Mouse (Mus musculus) bone marrow, adult 2 months (tissue): ENCODE measurements around the gene Olfr1333. TPM values are rescaled to one million over a fixed set of nuclear protein-coding genes. Genes with fewer than 3 reads are reported as not detected.
"Not testable (repeated sequence)": the region's sequence is repeated elsewhere in the genome, so short reads cannot be mapped to it uniquely, and the experiment has no call there.

Source experiments
- H3K27ac ChIP-seq: fragments of 200-500 bp; 2 replicates; pipeline ENCODE4 v1.5.1; 2012; ENCODE audit warnings: low read depth, mild to moderate bottlenecking, control low read depth, inconsistent platforms, low read length; ENCODE audit not compliant: control insufficient read depth, poor library complexity, insufficient read depth
- H3K4me1 ChIP-seq: fragments of 200-500 bp; 2 replicates; pipeline ENCODE4 v1.6.1; 2011; ENCODE audit warnings: low read length; ENCODE audit not compliant: control insufficient read depth, insufficient read depth
- H3K4me3 ChIP-seq: fragments of 200-500 bp; replicated peaks from 2 replicates; pipeline ENCODE3; 2011; ENCODE audit warnings: mild to moderate bottlenecking, low read depth, low read length, control low read depth; ENCODE audit not compliant: control insufficient read depth
- CTCF ChIP-seq: fragments of 200-500 bp; IDR thresholded peaks from 2 replicates; pipeline ENCODE4 v1.5.1; 2011; ENCODE audit warnings: low read length, control low read depth; ENCODE audit not compliant: control insufficient read depth, insufficient read depth
- POLR2A ChIP-seq: fragments of 200-500 bp; IDR thresholded peaks from 2 replicates; pipeline ENCODE4 v1.6.1; 2011; ENCODE audit warnings: low read depth, mild to moderate bottlenecking, control low read depth, low read length, borderline replicate concordance; ENCODE audit not compliant: control insufficient read depth
- WGBS: fragments of 180-500 bp; shearing (Covaris S2); methylation state at CpG from one replicate; pipeline ENCODE4 v1.1.7; 2018; 5-methylcytosine and 5-hydroxymethylcytosine counted together
- polyA plus RNA-seq: library from polyadenylated mRNA; stranded (reverse); fragments of >200 nt; gene quantifications from 2 replicates; pipeline ENCODE4 v1.2.4, GENCODE M21; 2011; ENCODE audit warnings: low replicate concordance; ENCODE audit not compliant: missing spikeins, insufficient read depth, insufficient read length

Gene Olfr1333
- not detected in 2 replicates for polyA plus RNA-seq

DNA sequence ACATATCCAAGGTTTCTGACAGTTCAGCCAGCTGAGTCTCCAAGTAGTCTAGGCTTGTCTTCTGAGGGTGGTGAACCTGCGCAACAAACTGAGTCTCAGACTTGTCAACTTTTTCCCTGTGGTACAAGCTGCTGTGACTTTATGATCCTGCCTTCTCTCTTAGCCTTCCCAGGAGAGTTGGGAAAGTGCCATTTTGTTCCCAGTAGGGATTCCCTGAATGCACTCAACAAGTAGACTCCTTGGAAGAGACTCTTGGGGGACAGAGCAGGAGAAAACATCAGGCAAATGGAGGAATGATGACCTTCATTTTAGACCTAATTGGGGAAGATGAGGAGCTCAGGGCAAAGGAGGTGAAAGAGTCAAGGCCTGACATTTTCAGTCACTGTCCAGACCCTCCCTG is at the start of gene Olfr1333:
TSS of gene Olfr1333 (minus strand) at position 101 of the 400 bp plus-strand sequence.
- no peaks in the 10 kb centered on the region for H3K4me1 ChIP-seq
- TF ChIP-seq POLR2A = no peak
- TF ChIP-seq CTCF = no peak
- H3K27ac ChIP-seq = no peak within 1 kb of the TSS
- H3K4me3 ChIP-seq = no peak within 1 kb of the TSS
- 74% methylated on average over 1 of the region's 1 CpGs for WGBS

DNA sequence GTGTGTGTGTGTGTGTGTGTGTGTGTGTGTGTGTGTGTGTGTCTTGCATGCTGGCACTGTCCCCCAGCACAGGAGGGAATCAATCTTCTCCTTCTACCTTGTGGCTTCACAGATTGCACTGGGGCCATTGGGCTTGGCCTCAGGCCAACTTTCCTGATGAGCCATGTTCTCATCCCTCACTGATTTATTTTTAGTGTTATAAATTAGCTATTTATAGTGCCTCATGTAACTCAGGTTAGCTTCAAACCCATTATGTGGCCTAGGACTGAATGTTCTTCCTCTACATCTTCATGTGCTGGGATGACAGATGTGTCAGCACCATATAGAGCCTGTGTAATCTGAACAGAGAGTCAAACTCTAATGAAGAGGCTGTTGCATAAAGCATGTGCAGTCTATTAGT is 31.5 kb upstream of the Olfr1333 start:
- Histone ChIP-seq H3K27ac (no peak overlapping the region), H3K4me1 (no peaks in the 10 kb centered on the region), H3K4me3 (no peak overlapping the region)
- TF ChIP-seq POLR2A = no peak
- TF ChIP-seq CTCF = no peak

DNA sequence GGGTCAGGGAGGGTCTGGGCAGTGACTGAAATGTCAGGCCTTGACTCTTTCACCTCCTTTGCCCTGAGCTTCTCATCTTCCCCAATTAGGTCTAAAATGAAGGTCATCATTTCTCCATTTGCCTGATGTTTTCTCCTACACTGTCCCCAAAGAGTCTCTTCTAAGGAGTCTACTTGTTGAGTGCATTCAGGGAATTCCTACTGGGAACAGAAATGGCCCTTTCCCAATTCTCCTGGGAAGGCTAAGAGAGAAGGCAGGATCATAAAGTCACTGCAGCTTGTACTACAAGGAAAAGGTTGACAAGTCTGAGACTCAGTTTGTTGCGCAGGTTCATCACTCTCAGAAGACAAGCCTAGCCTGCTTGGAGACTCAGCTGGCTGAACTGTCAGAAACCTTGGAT is 28.3 kb upstream of the Olfr1333 start, which contains the start of gene Olfr1331:
TSS of gene Olfr1331 (plus strand) at position 301 of the 400 bp plus-strand sequence.
- H3K27ac ChIP-seq = no peak within 1 kb of the TSS
- 79% methylated on average over 1 of the region's 1 CpGs for WGBS
- H3K4me1 ChIP-seq = no peaks in the 10 kb centered on the region
- no peak within 1 kb of the TSS for H3K4me3 ChIP-seq
- TF ChIP-seq POLR2A = no peak
- no peak for TF ChIP-seq CTCF

DNA sequence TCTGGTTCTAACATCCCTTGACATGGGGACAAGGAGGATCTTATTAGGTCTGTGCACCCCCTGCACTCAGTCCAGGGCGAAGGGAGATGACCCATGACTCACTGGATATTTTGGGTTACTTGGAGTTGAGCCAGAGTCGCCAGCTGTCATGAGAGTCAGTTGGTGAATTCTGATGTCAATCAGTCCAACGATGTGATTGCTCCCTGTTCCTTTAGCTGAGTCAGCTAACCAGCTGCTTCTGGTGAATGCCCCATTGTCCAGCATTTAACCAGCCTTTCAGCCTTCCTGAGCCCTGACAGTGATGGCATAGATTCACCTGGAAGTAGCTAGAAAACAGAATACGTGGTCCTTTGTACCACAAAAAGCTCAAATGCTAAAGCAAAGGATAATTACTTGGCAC is 26.6 kb upstream of the Olfr1333 start:
- H3K4me1 ChIP-seq = no peaks in the 10 kb centered on the region
- 64% methylated on average over 4 of the region's 4 CpGs for WGBS
- TF ChIP-seq CTCF (no peak), POLR2A (no peak)
- no peak overlapping the region for H3K27ac ChIP-seq
- no peak overlapping the region for H3K4me3 ChIP-seq

DNA sequence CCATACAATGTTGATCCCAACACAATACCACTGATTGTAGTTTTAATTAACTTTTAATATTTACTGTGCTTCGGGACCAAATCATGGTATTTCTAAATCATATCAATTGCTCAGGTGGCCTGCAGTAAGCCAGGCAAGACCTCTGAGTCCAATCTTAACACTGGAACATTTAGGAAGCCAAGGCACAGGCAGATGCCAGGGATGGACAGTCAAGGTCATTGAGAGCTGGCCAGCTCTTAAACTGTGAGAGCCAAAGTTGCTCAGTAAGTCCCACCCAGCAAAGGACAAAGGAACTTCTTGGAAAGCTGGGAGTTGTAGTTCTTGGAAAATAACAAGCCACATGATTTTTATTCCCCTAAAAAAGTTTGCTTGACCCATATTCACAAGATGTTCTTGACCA is 25.7 kb upstream of the Olfr1333 start:
- TF ChIP-seq POLR2A = no peak
- TF ChIP-seq CTCF = no peak
- H3K4me3 ChIP-seq = no peak overlapping the region

DNA sequence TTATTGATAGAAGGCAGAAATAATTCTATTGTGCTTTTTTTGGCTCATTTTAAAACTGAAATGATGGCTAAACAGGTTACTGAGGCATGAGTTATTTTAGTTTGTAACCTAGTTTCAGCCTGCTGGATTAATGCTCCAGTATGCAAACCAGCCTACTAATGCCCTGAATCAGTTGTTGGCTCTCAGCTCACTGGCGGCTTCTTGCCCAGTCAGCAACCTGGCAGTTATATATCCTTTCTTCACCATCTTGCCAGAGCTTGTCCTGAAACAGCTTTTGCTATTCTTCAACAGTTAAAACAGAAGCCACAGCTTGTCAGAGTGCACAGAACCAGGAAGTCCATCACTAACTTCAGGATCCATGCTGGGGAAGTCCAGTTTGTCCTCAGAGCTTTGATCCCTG is 17.2 kb downstream of the Olfr1333 start:
- H3K27ac ChIP-seq = no peak overlapping the region
- H3K4me1 ChIP-seq = no peaks in the 10 kb centered on the region
- WGBS = 71% methylated on average over 1 of the region's 1 CpGs
- H3K4me3 ChIP-seq = no peak overlapping the region
- no peak for TF ChIP-seq CTCF
- no peak for TF ChIP-seq POLR2A

More for the DNA sequence above, 25.7 kb upstream of the Olfr1333 start:
- 72% methylated on average over 1 of the region's 1 CpGs for WGBS
- H3K4me1 ChIP-seq = no peaks in the 10 kb centered on the region
- no peak overlapping the region for H3K27ac ChIP-seq

DNA sequence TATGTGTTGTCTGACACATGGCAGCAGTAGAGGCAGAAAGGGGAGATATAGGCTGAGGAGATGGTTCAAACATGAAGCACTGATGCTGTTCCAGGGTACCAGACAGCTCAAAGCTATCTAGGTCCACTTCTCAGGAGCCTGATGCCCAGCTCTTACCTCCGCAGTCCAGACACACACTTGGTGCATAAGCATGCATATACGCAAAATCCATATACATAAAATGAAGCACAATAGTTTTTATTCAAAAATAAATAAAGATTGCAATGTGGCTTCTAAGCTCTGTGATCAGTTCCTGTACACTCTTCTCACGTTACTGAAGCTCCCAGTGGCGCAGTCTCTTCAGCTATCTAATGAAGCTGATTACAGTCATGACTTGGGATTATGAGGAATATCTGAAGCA is 26.2 kb downstream of the Olfr1333 start, which contains the start of gene Olfr1335:
TSS of gene Olfr1335 (minus strand) at position 101 of the 400 bp plus-strand sequence.
- TF ChIP-seq CTCF = no peak
- TF ChIP-seq POLR2A = no peak
- 80% methylated on average over 4 of the region's 4 CpGs for WGBS
- Histone ChIP-seq H3K27ac (no peak within 1 kb of the TSS), H3K4me3 (no peak within 1 kb of the TSS), H3K4me1 (no peaks in the 10 kb centered on the region)

DNA sequence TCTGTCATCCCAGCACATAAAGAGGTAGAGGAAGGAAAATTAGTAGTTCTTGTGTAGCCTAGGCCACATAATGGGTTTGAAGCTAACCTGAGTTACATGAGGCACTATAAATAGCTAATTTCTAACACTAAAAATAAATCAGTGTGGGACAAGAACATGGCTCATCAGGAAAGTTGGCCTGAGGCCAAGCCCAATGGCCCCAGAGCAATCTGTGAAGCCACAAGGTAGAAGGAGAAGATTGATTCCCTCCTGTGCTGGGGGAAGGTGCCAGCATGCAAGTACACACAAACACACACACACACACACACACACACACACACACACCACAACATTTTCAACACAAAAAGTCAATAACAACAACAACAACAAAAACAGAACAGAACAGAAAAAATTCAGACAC is 43.3 kb downstream of the Olfr1333 start:
- not testable (repeated sequence) for H3K4me1 ChIP-seq, H3K4me3 ChIP-seq, H3K27ac ChIP-seq

DNA sequence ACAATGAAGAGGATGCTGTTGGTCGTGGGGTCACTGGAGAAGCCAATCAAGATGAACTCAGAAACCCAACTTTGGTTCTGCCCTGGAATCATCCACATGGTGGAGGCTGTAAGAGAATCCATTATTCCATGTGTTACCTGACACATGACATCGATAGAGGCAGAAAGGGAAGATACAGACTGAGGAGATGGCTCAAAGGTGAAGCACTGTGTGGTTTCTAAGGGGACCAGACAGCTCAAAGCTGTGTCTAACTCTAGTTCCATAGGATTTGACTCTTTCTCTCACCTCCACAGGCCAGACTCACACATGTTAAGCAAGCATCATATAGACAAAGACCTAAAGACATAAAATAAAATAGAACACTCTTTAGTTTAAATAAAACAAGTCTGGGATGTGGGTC is 53.6 kb downstream of the Olfr1333 start, which contains the start of gene Olfr1337:
TSS of gene Olfr1337 (minus strand) at position 101 of the 400 bp plus-strand sequence.
- no peak for TF ChIP-seq CTCF
- no peak for TF ChIP-seq POLR2A
- H3K27ac ChIP-seq = no peak within 1 kb of the TSS
- WGBS = 61% methylated on average over 2 of the region's 2 CpGs
- no peaks in the 10 kb centered on the region for H3K4me1 ChIP-seq
- H3K4me3 ChIP-seq = no peak within 1 kb of the TSS

Other genes with a start within 250 kb of the Olfr1333 start
- not detected in 2 replicates for gene Cfap57, start 215.5 kb downstream of the Olfr1333 start, polyA plus RNA-seq
- 29.3 and 57.7 TPM in 2 replicates for gene Ebna1bp2, start 215.5 kb downstream of the Olfr1333 start, polyA plus RNA-seq
- gene Olfr62, start 177.3 kb downstream of the Olfr1333 start, polyA plus RNA-seq = not detected in 2 replicates
- not detected in 2 replicates for gene Olfr1342, start 143.5 kb downstream of the Olfr1333 start, polyA plus RNA-seq
- not detected in 2 replicates for gene Olfr1341, start 132.8 kb downstream of the Olfr1333 start, polyA plus RNA-seq
- gene Olfr1340, start 116.1 kb downstream of the Olfr1333 start, polyA plus RNA-seq = not detected in 2 replicates
- not detected in 2 replicates for gene Olfr1339, start 104.1 kb downstream of the Olfr1333 start, polyA plus RNA-seq
- gene Olfr1338, start 77.5 kb downstream of the Olfr1333 start, polyA plus RNA-seq = 0.50 TPM in 1 of 2 replicates, not detected in the other
- not detected in 2 replicates for gene Olfr1337, start 53.7 kb downstream of the Olfr1333 start, polyA plus RNA-seq
- not detected in 2 replicates for gene Olfr1335, start 26.3 kb downstream of the Olfr1333 start, polyA plus RNA-seq
- gene Olfr1331, start 28.4 kb upstream of the Olfr1333 start, polyA plus RNA-seq = not detected in 2 replicates
- 0.41 and 1.6 TPM in 2 replicates for gene Olfr1330, start 52.3 kb upstream of the Olfr1333 start, polyA plus RNA-seq
- gene Olfr1329, start 81.2 kb upstream of the Olfr1333 start, polyA plus RNA-seq = not detected in 2 replicates
- not detected in 2 replicates for gene Olfr1328, start 102.3 kb upstream of the Olfr1333 start, polyA plus RNA-seq
- not detected in 2 replicates for gene Lao1, start 125.3 kb upstream of the Olfr1333 start, polyA plus RNA-seq